Mouse (Mus musculus): ENCODE results near the gene Arid2. TPM values are rescaled to one million over a fixed set of nuclear protein-coding genes. Genes with fewer than 3 reads are reported as not detected.

Arid2 gene
- polyA plus RNA-seq, 1 experiment: 12.1 TPM

GRCm38 (mm10) chr15:96264614-96265013, 22.7 kb upstream of the Arid2 start:
- no peaks in the 10 kb centered on the region for H3K27me3 ChIP-seq (ENCODE audit: control insufficient read depth, insufficient read depth, low read length)
- no peak for TF ChIP-seq POLR2A (IDR thresholded peaks at IDR 0.05; ENCODE audit: low read depth, low read length)
- no peak for TF ChIP-seq CTCF (IDR thresholded peaks at IDR 0.05; ENCODE audit: extremely low read depth, insufficient read depth, insufficient read length, insufficient replicate concordance)
- H3K27ac ChIP-seq (ENCODE audit: insufficient read depth, low read length): no peak overlapping the region
- H3K4me3 ChIP-seq (ENCODE audit: extremely low read depth, insufficient read depth, insufficient read length): no peak overlapping the region
- WGBS: 95% methylated on average over 3 of the region's 3 CpGs
- peaks cover 2% of the 10 kb centered on the region for H3K36me3 ChIP-seq (ENCODE audit: control insufficient read depth, insufficient read depth, low read length)
- DNase-seq (ENCODE audit: low read depth in 1 of 2, low spot score in 2 of 2): no peak
- no peaks in the 10 kb centered on the region for H3K4me1 ChIP-seq (ENCODE audit: control insufficient read depth, insufficient read depth, insufficient read length)

GRCm38 (mm10) chr15:96267933-96268332, 19.4 kb upstream of the Arid2 start:
- Histone ChIP-seq H3K27ac (ENCODE audit: insufficient read depth, low read length) (no peak overlapping the region), H3K4me1 (ENCODE audit: control insufficient read depth, insufficient read depth, insufficient read length) (no peaks in the 10 kb centered on the region), H3K4me3 (ENCODE audit: extremely low read depth, insufficient read depth, insufficient read length) (no peak overlapping the region), H3K27me3 (ENCODE audit: control insufficient read depth, insufficient read depth, low read length) (no peaks in the 10 kb centered on the region), H3K36me3 (ENCODE audit: control insufficient read depth, insufficient read depth, low read length) (peaks cover 2% of the 10 kb centered on the region)
- TF ChIP-seq CTCF (IDR thresholded peaks at IDR 0.05; ENCODE audit: extremely low read depth, insufficient read depth, insufficient read length, insufficient replicate concordance) (no peak), POLR2A (IDR thresholded peaks at IDR 0.05; ENCODE audit: low read depth, low read length) (no peak)
- no peak for DNase-seq (ENCODE audit: low read depth in 1 of 2, low spot score in 2 of 2)
- whole genome bisulfite sequencing: 84% methylated on average over 9 of the region's 9 CpGs

- DNase-seq (ENCODE audit: low read depth in 1 of 2, low spot score in 2 of 2): no peak
- Histone ChIP-seq H3K27ac (ENCODE audit: insufficient read depth, low read length) (no peak overlapping the region), H3K36me3 (ENCODE audit: control insufficient read depth, insufficient read depth, low read length) (peaks cover 2% of the 10 kb centered on the region), H3K27me3 (ENCODE audit: control insufficient read depth, insufficient read depth, low read length) (no peaks in the 10 kb centered on the region), H3K4me1 (ENCODE audit: control insufficient read depth, insufficient read depth, insufficient read length) (no peaks in the 10 kb centered on the region), H3K4me3 (ENCODE audit: extremely low read depth, insufficient read depth, insufficient read length) (no peak overlapping the region)
- TF ChIP-seq POLR2A (IDR thresholded peaks at IDR 0.05; ENCODE audit: low read depth, low read length) (no peak), CTCF (IDR thresholded peaks at IDR 0.05; ENCODE audit: extremely low read depth, insufficient read depth, insufficient read length, insufficient replicate concordance) (no peak)
- whole genome bisulfite sequencing: 91% methylated on average over 9 of the region's 9 CpGs
Observed at GRCm38 (mm10) chr15:96268610-96269009, 18.7 kb upstream of the Arid2 start.

GRCm38 (mm10) chr15:96269402-96269801, 17.9 kb upstream of the Arid2 start:
- no peaks in the 10 kb centered on the region for H3K4me1 ChIP-seq (ENCODE audit: control insufficient read depth, insufficient read depth, insufficient read length)
- no peak overlapping the region for H3K27ac ChIP-seq (ENCODE audit: insufficient read depth, low read length)
- H3K36me3 ChIP-seq (ENCODE audit: control insufficient read depth, insufficient read depth, low read length): peaks cover 2% of the 10 kb centered on the region
- no peak for DNase-seq (ENCODE audit: low read depth in 1 of 2, low spot score in 2 of 2)
- no peaks in the 10 kb centered on the region for H3K27me3 ChIP-seq (ENCODE audit: control insufficient read depth, insufficient read depth, low read length)
- no peak overlapping the region for H3K4me3 ChIP-seq (ENCODE audit: extremely low read depth, insufficient read depth, insufficient read length)
- WGBS: 97% methylated on average over 4 of the region's 4 CpGs
- TF ChIP-seq POLR2A (IDR thresholded peaks at IDR 0.05; ENCODE audit: low read depth, low read length) (no peak), CTCF (IDR thresholded peaks at IDR 0.05; ENCODE audit: extremely low read depth, insufficient read depth, insufficient read length, insufficient replicate concordance) (no peak)

GRCm38 (mm10) chr15:96270272-96270880, 16.9 kb upstream of the Arid2 start:
- Histone ChIP-seq H3K4me3 (ENCODE audit: extremely low read depth, insufficient read depth, insufficient read length) (no peak overlapping the region), H3K27me3 (ENCODE audit: control insufficient read depth, insufficient read depth, low read length) (no peaks in the 10 kb centered on the region)
- DNase-seq (ENCODE audit: low read depth in 1 of 2, low spot score in 2 of 2): no peak

GRCm38 (mm10) chr15:96272356-96272755, 15.0 kb upstream of the Arid2 start:
- TF ChIP-seq CTCF (IDR thresholded peaks at IDR 0.05; ENCODE audit: extremely low read depth, insufficient read depth, insufficient read length, insufficient replicate concordance) (no peak), POLR2A (IDR thresholded peaks at IDR 0.05; ENCODE audit: low read depth, low read length) (no peak)
- no peak overlapping the region for H3K4me3 ChIP-seq (ENCODE audit: extremely low read depth, insufficient read depth, insufficient read length)
- DNase-seq (ENCODE audit: low read depth in 1 of 2, low spot score in 2 of 2): no peak
- no peaks in the 10 kb centered on the region for H3K27me3 ChIP-seq (ENCODE audit: control insufficient read depth, insufficient read depth, low read length)
- H3K4me1 ChIP-seq (ENCODE audit: control insufficient read depth, insufficient read depth, insufficient read length): peaks cover 2% of the 10 kb centered on the region; the same call in 1 of the 2 replicates
- H3K36me3 ChIP-seq (ENCODE audit: control insufficient read depth, insufficient read depth, low read length): no peaks in the 10 kb centered on the region; the same call in none of the 2 replicates
- 93% methylated on average over 11 of the region's 11 CpGs for WGBS
- no peak overlapping the region for H3K27ac ChIP-seq (ENCODE audit: insufficient read depth, low read length)

More at GRCm38 (mm10) chr15:96270272-96270880, 16.9 kb upstream of the Arid2 start:
- Histone ChIP-seq H3K27ac (ENCODE audit: insufficient read depth, low read length) (no peak overlapping the region), H3K36me3 (ENCODE audit: control insufficient read depth, insufficient read depth, low read length) (peaks cover 2% of the 10 kb centered on the region), H3K4me1 (ENCODE audit: control insufficient read depth, insufficient read depth, insufficient read length) (no peaks in the 10 kb centered on the region)
- WGBS: 94% methylated on average over 10 of the region's 10 CpGs
- TF ChIP-seq POLR2A (IDR thresholded peaks at IDR 0.05; ENCODE audit: low read depth, low read length): no peak
- TF ChIP-seq CTCF (IDR thresholded peaks at IDR 0.05; ENCODE audit: extremely low read depth, insufficient read depth, insufficient read length, insufficient replicate concordance): no peak

- no peak for TF ChIP-seq POLR2A (IDR thresholded peaks at IDR 0.05; ENCODE audit: low read depth, low read length)
- no peak for TF ChIP-seq CTCF (IDR thresholded peaks at IDR 0.05; ENCODE audit: extremely low read depth, insufficient read depth, insufficient read length, insufficient replicate concordance)
- Histone ChIP-seq H3K27me3 (ENCODE audit: control insufficient read depth, insufficient read depth, low read length) (no peaks in the 10 kb centered on the region), H3K27ac (ENCODE audit: insufficient read depth, low read length) (no peak overlapping the region), H3K4me3 (ENCODE audit: extremely low read depth, insufficient read depth, insufficient read length) (no peak overlapping the region), H3K36me3 (ENCODE audit: control insufficient read depth, insufficient read depth, low read length) (no peaks in the 10 kb centered on the region; the same call in none of the 2 replicates), H3K4me1 (ENCODE audit: control insufficient read depth, insufficient read depth, insufficient read length) (peaks cover 5% of the 10 kb centered on the region; the same call in 1 of the 2 replicates)
- WGBS: 91% methylated on average over 2 of the region's 2 CpGs
- no peak for DNase-seq (ENCODE audit: low read depth in 1 of 2, low spot score in 2 of 2)
Observed at GRCm38 (mm10) chr15:96274341-96274740, 13.0 kb upstream of the Arid2 start.
